Mouse (Mus musculus) retina, embryonic 14.5 days (tissue): Measurements from ENCODE around the gene Nfs1.
"Not testable (repeated sequence)": the region's sequence is repeated elsewhere in the genome, so short reads cannot be mapped to it uniquely, and the experiment has no call there.

ENCODE experiments used
- DNase-seq: peaks from one replicate; pipeline ENCODE4 v3.0.0-alpha.2; 2015; ENCODE audit warnings: low spot score

The Nfs1 gene

DNA sequence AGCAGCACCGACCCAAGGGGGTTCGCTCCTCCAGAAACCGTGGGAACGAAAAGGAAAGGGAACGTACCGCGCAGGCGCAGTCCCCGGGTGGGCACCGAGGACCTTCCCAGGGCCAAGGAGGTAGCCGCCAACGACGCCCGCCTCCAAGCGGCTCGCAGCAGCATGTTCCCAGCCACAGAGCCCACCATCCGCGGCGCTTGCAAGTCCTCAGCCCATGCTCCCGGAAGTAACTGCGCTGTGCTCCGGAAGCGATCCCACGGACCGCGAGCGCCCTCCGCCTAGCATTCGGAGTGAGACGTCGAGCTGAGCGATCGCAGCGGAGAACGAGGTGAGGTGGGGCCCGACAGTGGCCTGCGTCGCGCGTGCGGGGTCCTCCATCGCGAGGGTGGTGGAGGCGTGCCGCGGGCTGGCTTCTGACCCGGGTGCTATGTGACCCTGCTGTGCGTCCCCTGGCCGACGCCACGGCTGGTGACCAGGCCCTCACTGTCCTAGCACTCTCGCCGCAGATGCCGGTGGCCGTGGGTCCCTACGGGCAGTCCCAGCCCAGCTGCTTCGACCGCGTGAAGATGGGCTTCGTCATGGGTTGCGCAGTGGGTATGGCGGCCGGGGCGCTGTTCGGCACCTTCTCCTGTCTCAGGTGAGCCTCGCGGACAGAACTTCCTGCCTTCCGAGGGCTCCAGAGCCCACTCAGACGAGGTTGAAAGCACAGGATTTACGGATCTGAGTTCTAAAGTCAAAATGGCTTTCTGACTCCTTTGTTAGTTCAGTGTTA lies at the start of gene Nfs1, which contains the start of gene Romo1:
Gene Nfs1 (minus strand): TSS at position 234 of the 772 bp plus-strand sequence.
Gene Romo1 (plus strand): TSS at position 87 of the 772 bp plus-strand sequence.
- DNase-seq, result peak; percentile 97

- no peak for DNase-seq
These were observed 49.3 kb upstream of the Nfs1 start for GRCm38 (mm10) chr2:156193066-156193862.

- DNase-seq, result no peak
These were observed 48.1 kb upstream of the Nfs1 start for GRCm38 (mm10) chr2:156192068-156192467.

DNA sequence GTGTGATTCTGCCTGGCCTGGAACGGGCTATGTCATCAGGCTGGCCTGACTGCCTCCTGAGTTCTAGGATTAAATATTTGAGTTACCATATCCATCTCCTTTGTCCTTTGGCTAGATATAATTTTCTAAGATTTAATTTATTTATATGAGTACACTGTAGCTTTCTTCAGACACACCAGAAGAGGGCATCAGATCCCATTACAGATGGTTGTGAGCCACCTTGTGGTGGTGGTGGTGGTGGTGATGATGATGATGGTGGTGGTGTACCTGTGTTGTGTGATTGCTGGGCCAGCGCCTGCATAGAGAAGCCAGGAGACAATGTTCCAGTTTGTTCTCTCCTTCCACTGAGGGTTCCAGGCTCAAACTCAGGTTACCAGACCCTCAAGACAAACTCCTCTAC lies 47.6 kb upstream of the Nfs1 start:
- DNase-seq, result no peak

- DNase-seq, result no peak
These were observed 46.3 kb upstream of the Nfs1 start for GRCm38 (mm10) chr2:156190004-156190896.

GRCm38 (mm10) chr2:156189241-156189640 lies 45.3 kb upstream of the Nfs1 start:
- DNase-seq, result not testable (repeated sequence)

DNA sequence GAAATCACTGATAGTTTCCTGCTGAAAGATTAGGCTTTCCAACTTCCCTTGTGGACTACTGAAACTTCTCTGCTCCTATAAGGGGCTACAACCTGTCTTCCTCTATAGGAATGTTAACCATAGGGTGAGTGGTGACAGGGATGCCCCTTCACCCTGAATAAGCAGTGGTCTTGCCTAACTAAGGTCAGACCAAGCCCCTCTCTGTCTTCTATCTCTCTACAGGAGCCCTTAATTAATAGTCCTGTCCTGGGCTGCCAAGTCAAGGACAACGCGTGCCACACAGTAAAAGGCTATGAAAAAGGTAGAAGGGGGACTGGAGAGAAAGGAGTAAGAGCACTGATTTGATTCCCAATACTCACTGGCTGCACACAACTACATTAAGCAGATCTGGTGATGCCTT lies 37.6 kb upstream of the Nfs1 start:
- no peak for DNase-seq

DNA sequence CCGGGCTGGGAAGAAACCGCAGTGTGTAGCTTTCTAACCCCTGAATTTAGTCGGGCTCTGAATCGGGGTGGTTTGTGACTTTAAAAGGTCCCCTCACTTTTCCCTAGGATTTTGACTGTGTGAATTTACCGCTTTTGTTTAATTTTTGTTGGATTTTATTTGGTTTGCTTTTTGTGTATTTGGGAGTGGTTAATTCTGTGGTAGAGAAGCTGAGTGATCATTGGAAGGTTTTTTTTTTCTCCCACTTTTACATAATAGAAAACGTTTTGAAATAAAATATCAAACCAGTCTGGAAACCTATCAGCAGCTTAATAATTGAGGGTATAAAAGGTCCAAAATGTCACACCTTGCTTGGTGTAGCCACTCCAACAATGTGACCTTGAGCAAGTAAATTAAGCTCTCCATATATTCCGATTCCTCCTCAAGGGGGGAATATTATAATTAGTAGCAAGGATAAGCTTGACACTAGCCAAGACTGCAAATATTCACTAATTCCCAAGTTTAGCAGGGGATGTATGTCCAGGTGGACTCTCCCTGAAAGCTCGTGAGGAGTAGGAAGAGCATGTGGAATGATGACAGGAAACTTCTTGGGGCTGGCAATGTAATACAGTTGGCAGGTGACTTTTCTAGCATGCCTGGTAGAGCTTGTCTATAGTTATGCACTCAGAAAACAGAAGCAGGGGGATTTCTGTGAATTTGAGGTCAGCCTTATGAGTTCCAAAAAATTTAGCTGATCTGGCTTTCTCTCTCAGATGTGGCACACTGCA lies 37.0 kb upstream of the Nfs1 start:
- DNase-seq, result no peak

GRCm38 (mm10) chr2:156180094-156180821 lies 36.3 kb upstream of the Nfs1 start, which contains the start of gene Rbm39:
Gene Rbm39 (minus strand): TSS chr2:156180238.
- peak; percentile 100 for DNase-seq

DNA sequence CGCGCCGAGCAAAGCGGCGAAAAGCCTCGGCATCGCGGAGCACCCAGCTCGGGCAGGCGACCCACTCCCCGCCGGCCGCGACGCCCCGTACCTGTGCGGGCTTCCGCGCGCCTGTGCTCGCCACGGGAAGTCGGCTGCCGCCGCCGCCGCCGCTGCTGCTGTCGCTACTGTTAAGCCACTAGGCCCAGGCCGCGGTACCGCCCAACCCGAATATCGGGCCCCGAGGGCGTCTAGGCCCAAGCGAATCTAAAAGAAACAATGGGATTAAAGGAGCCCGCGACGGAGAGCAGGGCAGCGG lies 35.8 kb upstream of the Nfs1 start:
- no peak for DNase-seq

DNA sequence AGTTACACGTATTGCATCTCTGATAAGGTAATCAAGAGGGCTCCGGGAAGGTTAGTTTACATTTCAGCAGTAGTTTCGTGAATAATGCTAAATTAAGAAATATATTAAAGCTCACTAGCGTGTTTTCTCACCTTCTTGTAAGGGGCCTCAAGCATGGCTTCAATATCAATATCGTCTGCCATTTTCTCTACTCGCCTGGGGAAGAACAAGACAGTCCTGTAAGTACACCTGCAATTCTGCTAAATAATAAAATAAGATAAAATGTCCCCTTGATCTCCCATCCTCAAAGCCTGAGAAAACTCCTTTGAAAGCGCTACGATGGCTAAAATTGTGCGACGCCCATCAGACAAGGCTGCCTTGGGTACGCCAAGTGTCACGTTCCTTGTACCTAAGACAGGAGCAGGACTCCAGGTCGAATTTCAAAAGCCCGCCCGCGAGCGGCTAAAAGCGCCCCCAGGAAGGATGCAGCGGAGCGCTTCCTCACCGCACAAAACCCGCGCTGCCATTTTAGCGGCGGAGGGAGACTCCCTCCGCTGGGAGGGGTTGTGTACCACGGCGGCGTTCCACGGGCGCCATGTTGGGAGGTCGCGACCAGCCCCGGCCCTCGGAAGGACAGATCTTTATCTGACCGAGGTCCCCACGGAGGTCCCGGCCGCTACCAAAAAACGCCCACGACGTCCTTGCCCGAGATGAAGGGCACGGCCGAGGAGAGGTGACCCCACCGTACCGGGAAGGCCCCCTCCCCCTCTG lies 35.2 kb upstream of the Nfs1 start:
- peak; percentile 84 for DNase-seq

DNA sequence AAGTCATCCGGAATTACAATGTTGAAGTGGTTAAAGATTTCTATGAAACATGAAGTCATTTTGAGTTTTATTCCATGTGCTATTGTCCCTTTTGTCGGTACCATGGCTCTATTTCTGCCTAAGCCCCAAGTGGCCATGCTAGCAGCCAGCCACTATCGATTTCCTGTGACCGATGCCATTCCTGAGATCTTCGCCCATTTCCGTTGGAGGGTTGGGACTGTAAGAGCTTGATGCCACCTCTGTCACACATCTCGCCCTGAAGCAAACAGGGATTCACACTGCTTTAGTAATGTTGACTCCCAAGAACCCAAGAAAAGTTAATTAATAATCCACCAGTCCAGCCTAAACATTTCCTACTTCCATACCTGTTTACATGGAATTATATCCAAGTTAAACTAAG lies 33.7 kb upstream of the Nfs1 start:
- no peak for DNase-seq

DNA sequence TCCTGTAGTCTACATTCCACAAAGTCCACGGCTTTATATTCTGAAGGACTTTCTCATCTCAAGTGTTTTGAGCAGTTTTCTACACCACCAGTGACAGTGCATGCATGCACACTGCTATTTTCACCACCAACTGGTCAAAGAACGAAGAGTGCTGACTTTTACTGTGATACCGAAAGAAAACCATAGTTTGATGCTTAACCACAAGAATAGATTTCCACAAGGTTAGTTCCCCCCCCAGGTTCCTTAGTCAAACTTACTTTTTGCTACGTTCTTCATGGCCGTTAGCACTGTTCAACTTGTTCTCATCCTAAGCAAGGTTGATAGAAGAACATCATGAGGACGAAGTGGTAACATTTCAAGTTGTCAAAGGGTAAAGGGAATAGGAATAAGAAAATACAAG lies 33.1 kb upstream of the Nfs1 start:
- DNase-seq, result no peak

GRCm38 (mm10) chr2:156166557-156166956 lies 22.6 kb upstream of the Nfs1 start:
- no peak for DNase-seq

DNA sequence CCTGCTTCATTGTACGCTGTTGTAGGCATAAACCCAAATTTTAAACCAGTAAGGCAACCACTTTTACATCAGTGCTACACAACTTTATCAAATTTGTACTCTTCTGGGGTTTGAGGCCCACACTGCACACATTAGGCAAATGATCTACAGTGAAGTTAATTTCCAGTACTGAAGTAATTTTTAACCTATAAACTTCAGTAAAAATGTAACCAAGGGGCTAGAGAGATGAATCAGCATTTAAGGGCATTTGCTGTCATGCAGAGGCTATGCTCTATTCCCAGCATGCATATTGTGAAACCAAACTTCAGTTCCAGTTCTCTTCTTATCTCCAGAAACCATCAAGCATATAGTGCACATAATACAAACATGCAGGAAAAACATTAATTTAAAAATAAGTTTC lies 21.5 kb upstream of the Nfs1 start:
- no peak for DNase-seq

- DNase-seq, result no peak
These were observed 7.6 kb upstream of the Nfs1 start for GRCm38 (mm10) chr2:156151538-156151937.

DNA sequence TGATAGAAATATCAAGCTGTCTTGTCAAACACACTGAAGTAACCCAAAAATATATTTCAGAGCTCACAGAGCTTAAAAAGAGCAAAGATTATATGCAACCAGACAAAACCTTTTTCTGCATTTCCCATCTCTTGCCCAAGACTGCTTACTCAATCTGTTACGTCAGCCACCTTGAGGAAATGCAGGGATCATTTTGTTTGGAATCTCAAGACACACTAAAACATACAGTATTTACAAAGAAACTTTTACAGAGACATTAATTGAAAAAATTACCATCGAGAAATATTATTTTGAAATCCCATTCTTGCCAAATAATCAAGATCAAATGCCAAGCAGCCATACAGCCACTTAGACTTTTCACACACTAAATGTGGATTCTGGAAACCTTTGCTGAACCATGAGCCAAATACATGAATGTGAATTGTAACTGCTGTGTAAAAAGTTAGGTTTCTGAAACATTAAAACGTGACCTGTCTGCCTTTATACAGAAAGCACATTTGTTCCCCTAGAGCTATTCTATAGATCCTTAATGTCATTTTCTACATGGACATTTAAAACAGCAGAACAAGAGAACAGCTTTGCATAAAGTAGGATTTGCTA lies 3.4 kb upstream of the Nfs1 start:
- no peak for DNase-seq

DNA sequence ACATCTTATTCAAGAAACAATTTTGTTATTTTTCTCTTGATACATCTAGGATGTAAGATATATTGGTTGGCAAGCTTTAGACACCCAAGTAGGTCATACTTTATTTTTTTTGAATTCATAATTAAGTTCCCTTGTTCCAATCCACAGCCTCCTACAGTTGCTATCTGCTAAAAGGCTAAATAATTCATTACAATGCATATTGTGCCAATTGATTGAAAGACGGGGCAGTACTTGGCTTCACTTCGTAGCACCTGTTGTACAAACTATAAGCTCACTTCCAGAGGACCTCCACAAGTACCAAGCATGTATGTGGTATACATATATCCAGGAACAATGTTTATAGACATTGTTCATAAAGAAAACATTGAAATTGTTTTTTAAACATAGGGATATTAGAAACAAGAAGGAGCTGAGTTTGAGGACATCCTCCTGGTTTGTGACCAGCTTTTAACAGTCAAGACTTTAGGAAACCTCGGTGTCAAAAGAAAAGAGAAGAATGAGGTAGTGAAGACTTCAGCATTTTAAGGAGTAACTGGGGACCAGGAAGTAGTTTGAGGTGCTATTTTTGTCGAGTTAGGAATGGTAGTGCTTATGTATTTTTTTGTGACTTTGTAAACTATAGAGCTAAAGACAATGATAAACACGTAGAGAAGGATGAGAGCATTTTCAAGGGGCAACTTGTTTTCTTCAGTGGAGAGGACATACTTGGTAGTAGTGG lies 2.4 kb upstream of the Nfs1 start:
- no peak for DNase-seq

DNA sequence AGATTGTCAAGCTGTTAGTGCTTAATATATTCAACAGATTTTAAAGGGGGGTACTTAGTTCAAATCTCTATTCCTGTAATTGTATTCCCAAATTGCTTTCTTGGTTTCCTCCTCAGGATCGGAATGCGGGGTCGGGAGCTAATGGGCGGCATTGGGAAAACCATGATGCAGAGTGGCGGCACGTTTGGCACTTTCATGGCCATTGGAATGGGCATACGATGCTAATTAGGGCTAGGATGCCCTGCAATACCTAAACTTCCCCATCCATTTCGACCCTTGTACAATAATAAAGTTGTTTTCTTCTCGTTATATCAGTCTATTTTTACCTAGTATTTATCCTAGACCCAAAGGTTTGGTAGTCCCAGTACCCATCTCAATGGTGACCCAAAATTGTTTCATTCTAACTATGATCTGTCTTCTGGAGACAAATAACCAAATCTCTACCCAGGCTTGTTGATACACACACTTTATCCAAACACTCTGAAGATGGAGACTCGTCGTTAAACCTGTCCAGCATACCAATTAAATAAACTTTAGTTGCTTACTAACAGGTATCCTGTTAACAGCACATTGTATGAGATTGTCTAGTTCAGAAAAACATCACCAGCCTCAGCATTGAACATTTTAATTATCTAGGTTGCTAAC lies 1.6 kb upstream of the Nfs1 start:
- DNase-seq, result no peak
